Mouse (Mus musculus) MEL (cell line): ENCODE data around the gene Ankrd36. TPM values are rescaled to one million over a fixed set of nuclear protein-coding genes. Genes with fewer than 3 reads are reported as not detected.
"Not testable (repeated sequence)": the region's sequence is repeated elsewhere in the genome, so short reads cannot be mapped to it uniquely, and the experiment has no call there.

Experiments used
- DNase-seq: peaks from one replicate; pipeline ENCODE4 v3.0.0; 2011; ENCODE audit warnings: low read depth, low spot score
- H3K27ac ChIP-seq: 2 replicates; pipeline ENCODE4 v1.5.1; 2012; ENCODE audit warnings: low read depth, mild to moderate bottlenecking, control low read depth, low read length, moderate library complexity; ENCODE audit not compliant: control insufficient read depth
- H3K27me3 ChIP-seq, 2 experiments: fragments of 150-350 bp in 1 of 2; sonication (generic) in 1 of 2; 2 replicates each; pipeline ENCODE4 v1.6.1; 2012; ENCODE audit warnings: low read length in 2 of 2, mild to moderate bottlenecking in 2 of 2, improper control_type of control experiment in 1 of 2, moderate library complexity in 1 of 2; ENCODE audit not compliant: insufficient read depth in 2 of 2, control insufficient read depth in 1 of 2
- H3K36me3 ChIP-seq, 2 experiments: 2 replicates each; pipeline ENCODE4 v1.6.1; 2012 to 2014; ENCODE audit warnings: low read length in 2 of 2, improper control_type of control experiment in 1 of 2, inconsistent platforms in 1 of 2, mild to moderate bottlenecking in 1 of 2; ENCODE audit not compliant: insufficient read depth in 2 of 2, control insufficient read depth in 1 of 2
- H3K4me1 ChIP-seq, 2 experiments: fragments of 150-350 bp in 1 of 2; sonication (generic) in 1 of 2; 2 replicates each; pipeline ENCODE4 v1.6.1; 2012; ENCODE audit warnings: low read length in 2 of 2, improper control_type of control experiment in 1 of 2, mild to moderate bottlenecking in 1 of 2; ENCODE audit not compliant: insufficient read depth in 2 of 2, control insufficient read depth in 1 of 2
- H3K4me3 ChIP-seq, 2 experiments: fragments of 150-350 bp in 1 of 2; sonication (generic) in 1 of 2; 2 replicates each; pipeline ENCODE4 v1.5.1; 2012; ENCODE audit warnings: low read depth in 2 of 2, low read length in 2 of 2, mild to moderate bottlenecking in 2 of 2, moderate library complexity in 2 of 2, control low read depth in 1 of 2, improper control_type of control experiment in 1 of 2; ENCODE audit not compliant: control insufficient read depth in 1 of 2, insufficient read depth in 1 of 2
- H3K79me2 ChIP-seq: 2 replicates; pipeline ENCODE4 v1.6.1; 2012; ENCODE audit warnings: mild to moderate bottlenecking, low read length, moderate library complexity; ENCODE audit not compliant: control insufficient read depth, poor library complexity, insufficient read depth
- H3K9ac ChIP-seq: 2 replicates; pipeline ENCODE4 v1.6.1; 2012; ENCODE audit warnings: low read depth, mild to moderate bottlenecking, control low read depth, low read length, moderate library complexity; ENCODE audit not compliant: control insufficient read depth, poor library complexity, severe bottlenecking
- H3K9me3 ChIP-seq: fragments of 150-350 bp; sonication (generic); replicated peaks from 2 replicates; pipeline ENCODE4 v1.6.1; 2012; ENCODE audit warnings: mild to moderate bottlenecking, low read length, improper control_type of control experiment, moderate library complexity; ENCODE audit not compliant: insufficient read depth
- BHLHE40 ChIP-seq: IDR thresholded peaks from 2 replicates; pipeline ENCODE4 v1.6.1; 2012; ENCODE audit warnings: low read depth, mild to moderate bottlenecking, inconsistent platforms, low read length, improper control_type of control experiment, borderline replicate concordance
- ELF1 ChIP-seq: IDR thresholded peaks from 2 replicates; pipeline ENCODE4 v1.6.1; 2014; ENCODE audit warnings: low read depth, mild to moderate bottlenecking, inconsistent platforms, low read length, improper control_type of control experiment, moderate library complexity
- EP300 ChIP-seq, 2 experiments: IDR thresholded peaks; 2 replicates each; pipeline ENCODE4 v1.6.1; 2011; ENCODE audit warnings: improper control_type of control experiment in 2 of 2, low read length in 2 of 2, low read depth in 1 of 2, mild to moderate bottlenecking in 1 of 2
- KAT2A ChIP-seq: conservative IDR thresholded peaks from 2 replicates; pipeline ENCODE4 v1.6.1; 2012; ENCODE audit warnings: low read depth, low read length, improper control_type of control experiment, inconsistent platforms
- TBP ChIP-seq: IDR thresholded peaks from 2 replicates; pipeline ENCODE4 v1.8.0; 2011; ENCODE audit warnings: low read depth, low read length, improper control_type of control experiment
- UBTF ChIP-seq: IDR thresholded peaks from 2 replicates; pipeline ENCODE4 v1.6.1; 2012; ENCODE audit warnings: low read depth, mild to moderate bottlenecking, inconsistent platforms, low read length, improper control_type of control experiment, moderate library complexity, borderline replicate concordance; ENCODE audit not compliant: insufficient read depth
- USF2 ChIP-seq, 2 experiments: IDR thresholded peaks; 2 replicates each; pipeline ENCODE4 v1.6.1; 2011 to 2012; ENCODE audit warnings: improper control_type of control experiment in 2 of 2, low read length in 2 of 2, borderline replicate concordance in 1 of 2, inconsistent platforms in 1 of 2, low read depth in 1 of 2, mild to moderate bottlenecking in 1 of 2; ENCODE audit not compliant: insufficient read depth in 1 of 2
- polyA plus RNA-seq, 2 experiments: library from polyadenylated mRNA; stranded (reverse) in 1 of 2; unstranded in 1 of 2; fragments of >175 nt in 1 of 2; fragments of >200 nt in 1 of 2; gene quantifications; 2 replicates each; pipeline versions ENCODE4 v1.2.1 to v1.2.4; 2012; ENCODE audit warnings: low replicate concordance in 2 of 2, low read depth in 1 of 2; ENCODE audit not compliant: insufficient read length in 2 of 2, insufficient read depth in 1 of 2, missing spikeins in 1 of 2
- total RNA-seq: library from RNA; depleted of rRNA; stranded (reverse); fragments of 300-350 nt; gene quantifications from 2 replicates; pipeline ENCODE4 v1.2.3, GENCODE M21; 2012

The Ankrd36 gene
- total and polyA plus RNA-seq, 3 experiments, result 3.2 to 3.4 TPM; not detected in 1

GRCm38 (mm10) chr11:5543281-5543680, 26.2 kb upstream of the Ankrd36 start:
- Histone ChIP-seq H3K9me3 (no peaks in the 10 kb centered on the region), H3K9ac (no peak overlapping the region), H3K4me3 (no peak overlapping the region; a peak in 1 of 4 replicates), H3K27ac (no peak overlapping the region; the same call in 1 of the 2 replicates), H3K27me3 (no peaks in the 10 kb centered on the region), H3K36me3 (peaks cover 9 to 42% of the 10 kb centered on the region in 2 experiments), H3K79me2 (peaks cover 31% of the 10 kb centered on the region), H3K4me1 (peaks cover 37 to 47% of the 10 kb centered on the region in 2 experiments)
- DNase-seq, result peak; percentile 72
- TF ChIP-seq UBTF, result no peak
- peak; percentile 36 to 63; a peak in 3 of 4 replicates for TF ChIP-seq EP300 (IDR thresholded peaks at IDR 0.05; ENCODE audit: low read depth in 1 of 2, low read length in 2 of 2)
- TF ChIP-seq KAT2A, result 0 out of 2 replicates have a peak, but pooled peaks have one; percentile 4
- TF ChIP-seq, all 39 proteins: peak for 2

- H3K36me3 ChIP-seq, result peaks cover 0 to 31% of the 10 kb centered on the region in 2 experiments; a peak in 3 of 4 replicates
- not testable (repeated sequence) for H3K4me3 ChIP-seq, H3K9me3 ChIP-seq, H3K27me3 ChIP-seq, DNase-seq, H3K9ac ChIP-seq, H3K27ac ChIP-seq
- peaks cover 20% of the 10 kb centered on the region for H3K79me2 ChIP-seq
- H3K4me1 ChIP-seq, result peaks cover 37% of the 10 kb centered on the region in 2 experiments
Measured at GRCm38 (mm10) chr11:5544709-5545108, 24.8 kb upstream of the Ankrd36 start.

- H3K4me1 ChIP-seq, result peaks cover 32 to 34% of the 10 kb centered on the region in 2 experiments
- no peaks in the 10 kb centered on the region for H3K27me3 ChIP-seq
- 0 out of 2 replicates have a peak, but pooled peaks have one; percentile 7 for TF ChIP-seq BHLHE40
- TF ChIP-seq ELF1, result 0 out of 2 replicates have a peak, but pooled peaks have one; percentile 6
- 0 out of 2 replicates have a peak, but pooled peaks have one; percentile 30 for TF ChIP-seq TBP
- TF ChIP-seq USF2 (IDR thresholded peaks at IDR 0.05; ENCODE audit: borderline replicate concordance in 1 of 2, insufficient read depth in 1 of 2, low read depth in 1 of 2, low read length in 2 of 2), result no peak
- no peaks in the 10 kb centered on the region for H3K9me3 ChIP-seq
- no peak overlapping the region for H3K9ac ChIP-seq
- peaks cover 0 to 26% of the 10 kb centered on the region in 2 experiments; a peak in 2 of 4 replicates for H3K36me3 ChIP-seq
- no peak overlapping the region for H3K4me3 ChIP-seq
- peak overlapping the region; percentile 17; the same call in 1 of the 2 replicates for H3K27ac ChIP-seq
- peak; percentile 53 for DNase-seq
- peaks cover 16% of the 10 kb centered on the region for H3K79me2 ChIP-seq
Measured at GRCm38 (mm10) chr11:5545457-5545856, 24.0 kb upstream of the Ankrd36 start.
